Mouse (Mus musculus) limb, embryonic 11.5 days (tissue): Measurements from ENCODE around the gene Akr1b10. TPM values are rescaled to one million over a fixed set of nuclear protein-coding genes. Genes with fewer than 3 reads are reported as not detected.

ENCODE experiments used
- polyA plus RNA-seq: library from polyadenylated mRNA; unstranded; fragments of >200 nt; fragmentation: Nextera tagmentation; extraction: Ambion mirVana; gene quantifications from 2 replicates; pipeline ENCODE4 v1.2.1, GENCODE M21; 2014

Akr1b10 gene
- polyA plus RNA-seq, 1 experiment from 2014 or later = 17.7 TPM

Other genes starting within 250 kb of the Akr1b10 start
- gene Slc35b4, start 207.1 kb upstream of the Akr1b10 start, polyA plus RNA-seq = 47.3 and 49.8 TPM in 2 replicates
- gene Akr1b3, start 66.7 kb upstream of the Akr1b10 start, polyA plus RNA-seq = 217 and 219 TPM in 2 replicates
- gene Akr1b8, start 30.1 kb upstream of the Akr1b10 start, polyA plus RNA-seq = 9.0 and 11.1 TPM in 2 replicates
- 0.15 and 0.20 TPM in 2 replicates for gene Akr1b7, start 28.1 kb downstream of the Akr1b10 start, polyA plus RNA-seq
- 47.3 and 48.1 TPM in 2 replicates for gene Bpgm, start 92.0 kb downstream of the Akr1b10 start, polyA plus RNA-seq
- gene Cald1, start 214.3 kb downstream of the Akr1b10 start, polyA plus RNA-seq = 155 and 167 TPM in 2 replicates